Mouse (Mus musculus) CH12.LX (cell line): Measurements from ENCODE around the gene Camkmt.

Source experiments
- CHD1 ChIP-seq: IDR thresholded peaks from 2 replicates; pipeline ENCODE4 v1.6.1; 2012; ENCODE audit warnings: low read depth, low read length, improper control_type of control experiment, inconsistent platforms
- CHD2 ChIP-seq: IDR thresholded peaks from 2 replicates; pipeline ENCODE4 v1.6.1; 2011; ENCODE audit warnings: low read length, improper control_type of control experiment
- CTCF ChIP-seq, 2 experiments: IDR thresholded peaks in 1 of 2; conservative IDR thresholded peaks in 1 of 2; 2 replicates each; pipeline ENCODE4 v1.5.1; 2011 to 2012; ENCODE audit warnings: low read depth in 2 of 2, low read length in 2 of 2, improper control_type of control experiment in 1 of 2, inconsistent platforms in 1 of 2, mild to moderate bottlenecking in 1 of 2, moderate library complexity in 1 of 2
- E2F4 ChIP-seq: IDR thresholded peaks from 2 replicates; pipeline ENCODE4 v1.6.1; 2011; ENCODE audit warnings: low read depth, low read length, improper control_type of control experiment; ENCODE audit not compliant: insufficient replicate concordance
- EP300 ChIP-seq: IDR thresholded peaks from 2 replicates; pipeline ENCODE4 v1.6.1; 2011; ENCODE audit warnings: low read length, improper control_type of control experiment
- HCFC1 ChIP-seq: IDR thresholded peaks from 2 replicates; pipeline ENCODE4 v1.6.1; 2012; ENCODE audit warnings: low read depth, mild to moderate bottlenecking, inconsistent platforms, low read length, improper control_type of control experiment
- JUND ChIP-seq: conservative IDR thresholded peaks from 2 replicates; pipeline ENCODE4 v1.6.1; 2011; ENCODE audit warnings: low read depth, low read length, improper control_type of control experiment
- MAZ ChIP-seq: IDR thresholded peaks from 2 replicates; pipeline ENCODE4 v1.6.1; 2012; ENCODE audit warnings: low read depth, mild to moderate bottlenecking, inconsistent platforms, low read length, improper control_type of control experiment, moderate library complexity
- MXI1 ChIP-seq: IDR thresholded peaks from 2 replicates; pipeline ENCODE4 v1.6.1; 2011; ENCODE audit warnings: mild to moderate bottlenecking, low read depth, low read length, improper control_type of control experiment
- NELFE ChIP-seq: IDR thresholded peaks from 2 replicates; pipeline ENCODE4 v1.6.1; 2011; ENCODE audit warnings: low read depth, low read length, improper control_type of control experiment
- PAX5 ChIP-seq: IDR thresholded peaks from 2 replicates; pipeline ENCODE4 v1.6.1; 2012; ENCODE audit warnings: low read length, inconsistent platforms, mixed read lengths
- POLR2A ChIP-seq: IDR thresholded peaks from 2 replicates; pipeline ENCODE4 v1.6.1; 2011; ENCODE audit warnings: low read depth, mild to moderate bottlenecking, improper control_type of control experiment, low read length
- SIN3A ChIP-seq: IDR thresholded peaks from 2 replicates; pipeline ENCODE4 v1.6.1; 2012; ENCODE audit warnings: low read length, improper control_type of control experiment, inconsistent platforms
- TBP ChIP-seq: conservative IDR thresholded peaks from 2 replicates; pipeline ENCODE4 v1.6.1; 2011; ENCODE audit warnings: low read depth, low read length, improper control_type of control experiment

GRCm38 (mm10) chr17:85079276-85079675 is 11.1 kb upstream of the Camkmt start:
- TF ChIP-seq POLR2A (no peak), CTCF (conservative IDR thresholded peaks at IDR 0.05 in 1 of 2, IDR thresholded peaks at IDR 0.05 in 1 of 2; ENCODE audit: low read depth in 2 of 2, low read length in 2 of 2) (no peak), CHD1 (no peak), E2F4 (no peak), CHD2 (no peak), HCFC1 (no peak), TBP (no peak), EP300 (no peak), SIN3A (no peak), JUND (no peak), MAZ (no peak), PAX5 (no peak), MXI1 (no peak), NELFE (no peak)
